Mouse (Mus musculus) erythroblast, embryonic 14.5 days (primary cell): ENCODE measurements around the gene Phrf1.

ENCODE experiments used
- GATA1 ChIP-seq: IDR thresholded peaks from 2 replicates; pipeline ENCODE4 v1.6.1; 2012; ENCODE audit warnings: low read length, inconsistent platforms, mixed read lengths
- TAL1 ChIP-seq: IDR thresholded peaks from 3 replicates; pipeline ENCODE4 v1.6.1; 2012; ENCODE audit warnings: low read length, inconsistent platforms, mixed read lengths

GRCm38 (mm10) chr7:141193348-141193856 lies 35.2 kb upstream of the Phrf1 start:
- TF ChIP-seq GATA1 (no peak), TAL1 (no peak)
